Mouse (Mus musculus): ENCODE measurements around the gene Serpinb7.

- no peak for TF ChIP-seq CTCF (conservative IDR thresholded peaks at IDR 0.05; ENCODE audit: insufficient read depth, insufficient read length, low read depth, low read length)
- no peak for TF ChIP-seq POLR2A (IDR thresholded peaks at IDR 0.05; ENCODE audit: low read depth, low read length)
These were observed 80.5 kb downstream of the Serpinb7 start for GRCm38 (mm10) chr1:107479909-107480308.
